Mouse (Mus musculus) lung, embryonic 14.5 days (tissue): Measurements from ENCODE around the gene Nup62cl. TPM values are rescaled to one million over a fixed set of nuclear protein-coding genes. Genes with fewer than 3 reads are reported as not detected.

ENCODE experiments used
- ATAC-seq: fragments of 200-750 bp; cut with Nextera tagmentation; 2 replicates; pipeline ENCODE4 v1.8.0; 2017; ENCODE audit warnings: mild to moderate bottlenecking, moderate TSS enrichment, moderate library complexity; ENCODE audit not compliant: insufficient read depth
- DNase-seq: peaks from one replicate; pipeline ENCODE4 v3.0.0-alpha.2; 2015
- H3K27ac ChIP-seq: fragments of 300-500 bp; sonication (generic); 2 replicates; pipeline ENCODE4 v1.5.1; 2014; ENCODE audit warnings: low read depth, mild to moderate bottlenecking, moderate library complexity
- H3K27me3 ChIP-seq: fragments of 300-500 bp; sonication (generic); 2 replicates; pipeline ENCODE4 v1.6.1; 2014; ENCODE audit warnings: low read length, control low read depth; ENCODE audit not compliant: insufficient read depth
- H3K36me3 ChIP-seq: fragments of 300-500 bp; sonication (generic); 2 replicates; pipeline ENCODE4 v1.6.1; 2014; ENCODE audit warnings: control low read depth; ENCODE audit not compliant: insufficient read depth
- H3K4me1 ChIP-seq: fragments of 300-500 bp; sonication (generic); 2 replicates; pipeline ENCODE4 v1.6.1; 2014; ENCODE audit warnings: antibody characterized with exemption, control low read depth; ENCODE audit not compliant: insufficient read depth
- H3K4me2 ChIP-seq: fragments of 300-500 bp; sonication (generic); 2 replicates; pipeline ENCODE4 v1.6.1; 2014; ENCODE audit warnings: mild to moderate bottlenecking
- H3K4me3 ChIP-seq: fragments of 300-500 bp; sonication (generic); 2 replicates; pipeline ENCODE4 v1.5.1; 2014; ENCODE audit warnings: low read depth, low read length
- H3K9ac ChIP-seq: fragments of 300-500 bp; sonication (generic); 2 replicates; pipeline ENCODE4 v1.6.1; 2014
- H3K9me3 ChIP-seq: fragments of 300-500 bp; sonication (generic); 2 replicates; pipeline ENCODE4 v1.6.1; 2016; ENCODE audit warnings: low read depth, low read length, control low read depth
- CTCF ChIP-seq: IDR thresholded peaks from 2 replicates; pipeline ENCODE4 v1.5.1; 2016; ENCODE audit warnings: antibody characterized with exemption, low read depth
- WGBS: fragments of 180-500 bp; shearing (Covaris S2); extraction: QIAGEN DNeasy Blood & Tissue Kit; methylation state at CpG from one replicate; pipeline ENCODE4 v1.1.7; 2014; 5-methylcytosine and 5-hydroxymethylcytosine counted together
- polyA plus RNA-seq: library from polyadenylated mRNA; unstranded; fragments of >200 nt; fragmentation: Nextera tagmentation; extraction: Ambion mirVana; gene quantifications from 2 replicates; pipeline ENCODE4 v1.2.1, GENCODE M21; 2014

Nup62cl gene
- polyA plus RNA-seq, 1 experiment from 2014 or later = 2.2 TPM

GRCm38 (mm10) chrX:139982115-139982514 lies 80.4 kb downstream of the Nup62cl start:
- no peaks in the 10 kb centered on the region for H3K4me1 ChIP-seq
- TF ChIP-seq CTCF = no peak
- WGBS = 69% methylated on average over 5 of the region's 5 CpGs
- no peak overlapping the region for H3K9ac ChIP-seq
- no peaks in the 10 kb centered on the region for H3K27me3 ChIP-seq
- ATAC-seq (no peak), DNase-seq (no peak)
- H3K4me3 ChIP-seq = no peak overlapping the region
- H3K27ac ChIP-seq = no peak overlapping the region
- H3K4me2 ChIP-seq = no peak overlapping the region
- H3K9me3 ChIP-seq = no peaks in the 10 kb centered on the region
- H3K36me3 ChIP-seq = no peaks in the 10 kb centered on the region

Other genes with a start within 250 kb of the Nup62cl start
- gene Morc4, start 191.0 kb downstream of the Nup62cl start, polyA plus RNA-seq = 19.0 and 21.1 TPM in 2 replicates
- 6.7 and 6.8 TPM in 2 replicates for gene Rbm41, start 64.1 kb downstream of the Nup62cl start, polyA plus RNA-seq
- not detected in 2 replicates for gene Pih1h3b, start 167 bp upstream of the Nup62cl start, polyA plus RNA-seq